Mouse (Mus musculus) gastrocnemius, postnatal 4 days (tissue): ENCODE measurements around the gene Gm20388. TPM values are rescaled to one million over a fixed set of nuclear protein-coding genes. Genes with fewer than 3 reads are reported as not detected.
A peak's percentile ranks its signal among the peaks of the same experiment; 100 is the strongest.

Source experiments
- DNase-seq, 2 experiments: peaks; one replicate each; pipeline ENCODE4 v3.0.0; 2021 to 2022; ENCODE audit warnings: low spot score in 2 of 2, mixed read lengths in 2 of 2
- total RNA-seq, 2 experiments: library from RNA; stranded (reverse); gene quantifications; 2 replicates each; pipeline ENCODE4 v1.2.3; 2021

Gene Gm20388
- total RNA-seq, 2 experiments from 2014 or later = 12.8 to 22.8 TPM

DNA sequence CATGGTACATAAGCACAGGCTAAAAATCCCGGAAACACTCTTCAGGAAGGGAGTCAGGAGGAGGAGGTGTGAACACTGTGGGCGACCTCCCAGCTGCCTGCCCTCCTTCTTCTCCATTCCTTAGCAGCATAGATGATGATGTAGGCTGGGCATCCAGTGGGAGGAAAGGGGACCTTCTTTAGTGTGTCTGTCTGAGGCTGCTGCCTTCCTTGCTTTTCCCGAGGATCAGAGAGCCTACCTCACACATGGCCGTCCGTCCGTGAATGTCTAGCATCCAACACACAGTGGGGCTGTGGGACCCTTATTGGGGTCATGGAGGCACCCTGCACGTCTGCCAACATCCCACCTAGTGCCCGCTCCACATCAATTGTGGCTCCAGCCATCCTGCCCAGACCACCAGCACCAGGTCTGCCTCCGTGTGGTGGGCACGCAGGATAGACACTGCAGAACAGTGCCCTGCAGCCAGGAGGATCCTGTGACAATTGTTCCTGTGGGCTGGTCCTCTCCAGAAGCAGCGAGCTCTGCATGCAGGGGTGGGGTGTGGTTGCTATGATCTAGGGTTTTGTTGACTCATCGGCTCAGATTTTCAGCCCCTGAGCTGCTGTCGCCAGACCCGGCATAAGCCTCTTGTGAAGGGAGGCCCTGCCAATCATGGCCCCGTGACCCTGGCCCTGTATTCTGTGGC lies 2174.2 kb downstream of the Gm20388 start:
- no peak for DNase-seq

DNA sequence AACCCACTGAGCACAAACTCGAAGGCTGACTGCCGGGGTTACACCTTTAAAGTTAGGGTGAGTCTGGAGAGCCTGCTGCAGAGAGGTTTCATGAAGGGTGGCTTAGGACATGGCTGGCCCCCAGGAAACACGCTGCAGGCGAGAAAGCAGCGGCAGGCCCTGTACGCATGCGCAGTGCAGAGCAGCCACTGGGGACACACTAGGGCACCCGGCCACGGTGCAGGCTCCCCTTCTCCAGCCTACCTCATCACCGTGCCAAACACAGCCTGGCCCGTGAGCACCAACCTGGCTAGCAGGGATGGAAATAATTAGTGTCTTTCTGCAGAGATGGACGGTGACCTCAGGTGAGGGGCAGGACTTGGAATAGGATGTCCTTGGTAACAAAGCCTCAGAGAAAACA lies 2175.4 kb downstream of the Gm20388 start:
- no peak for DNase-seq

DNA sequence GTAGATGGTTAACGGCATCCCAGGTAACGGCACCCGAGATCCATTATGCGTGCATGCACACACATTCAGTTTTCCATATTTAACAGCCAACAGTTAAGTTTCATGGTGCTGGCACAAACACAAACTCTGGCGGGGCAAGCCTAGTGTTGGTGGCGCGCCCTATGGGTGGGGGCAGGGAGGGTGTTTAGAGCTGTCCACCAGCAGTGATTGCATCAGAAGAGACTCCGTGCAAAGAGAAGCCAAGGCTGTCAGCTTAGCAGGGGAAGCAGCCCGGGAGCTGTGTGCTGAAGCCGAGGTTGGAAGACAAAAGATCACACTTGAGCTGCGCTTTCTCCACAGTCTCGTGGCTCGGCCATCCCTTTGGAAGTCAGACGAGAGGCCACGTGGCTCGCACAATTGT lies 2178.0 kb downstream of the Gm20388 start:
- no peak for DNase-seq

DNA sequence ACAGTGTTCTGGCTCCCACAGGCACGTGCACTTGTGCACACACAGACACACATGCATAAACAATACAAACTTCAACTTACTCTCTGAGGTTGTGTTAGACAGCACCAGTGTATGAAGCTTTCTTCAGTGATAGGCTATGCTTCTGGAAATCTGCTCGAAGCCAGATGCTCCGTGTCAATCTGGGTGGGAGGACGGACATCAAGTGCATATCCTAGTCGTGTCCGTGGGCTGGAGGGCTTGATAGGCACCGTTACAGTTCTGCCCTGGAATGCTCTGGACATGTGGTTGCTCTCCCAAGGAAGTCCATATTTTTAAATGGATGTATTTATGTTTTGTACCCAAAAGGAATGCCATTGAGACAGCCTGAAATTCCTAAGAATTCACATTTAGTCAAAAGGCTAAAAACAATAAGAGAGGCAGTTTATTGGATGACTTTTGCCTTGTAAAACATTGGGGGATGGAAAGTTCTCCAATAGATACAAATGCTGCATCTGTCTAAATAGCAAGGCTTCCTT lies 2178.6 kb downstream of the Gm20388 start:
- DNase-seq = no peak

DNA sequence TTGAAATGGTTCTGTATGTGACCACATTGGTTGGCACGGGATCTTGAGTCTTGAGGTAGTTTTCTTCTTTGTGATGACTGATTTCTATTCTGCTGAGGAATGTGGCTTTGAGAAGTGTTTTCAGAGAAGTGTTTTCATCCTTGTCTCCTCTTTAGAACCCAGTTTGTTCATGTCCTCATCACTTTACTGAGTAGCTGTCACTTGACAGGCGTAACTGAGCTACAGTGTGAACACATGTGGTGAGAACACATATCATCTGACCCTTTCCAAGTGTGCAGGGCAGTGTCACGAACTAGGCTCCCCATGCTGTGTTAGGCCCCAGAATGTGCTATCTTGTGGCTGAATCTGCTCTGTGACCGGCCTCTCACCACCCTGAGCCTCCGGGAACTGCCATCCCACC lies 2181.8 kb downstream of the Gm20388 start:
- DNase-seq = no peak

DNA sequence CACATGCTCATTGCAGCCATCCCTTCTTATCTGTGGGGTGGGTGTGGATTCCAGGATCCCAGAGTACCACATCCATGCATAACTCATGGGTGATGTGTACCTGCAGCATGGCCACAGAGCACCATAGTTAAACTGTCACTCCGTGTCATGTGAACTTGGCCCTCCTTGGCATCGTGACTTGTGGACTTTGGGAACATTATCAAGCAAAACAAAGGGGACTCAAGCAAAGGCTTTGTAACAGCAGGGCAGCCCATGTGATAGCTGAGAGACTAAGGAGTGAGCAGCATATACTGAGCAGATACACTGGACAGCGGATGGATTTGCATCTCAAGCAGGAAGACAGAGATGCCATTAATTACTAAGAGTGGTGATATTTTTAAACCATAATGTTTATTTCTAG lies 2188.1 kb downstream of the Gm20388 start:
- no peak for DNase-seq

DNA sequence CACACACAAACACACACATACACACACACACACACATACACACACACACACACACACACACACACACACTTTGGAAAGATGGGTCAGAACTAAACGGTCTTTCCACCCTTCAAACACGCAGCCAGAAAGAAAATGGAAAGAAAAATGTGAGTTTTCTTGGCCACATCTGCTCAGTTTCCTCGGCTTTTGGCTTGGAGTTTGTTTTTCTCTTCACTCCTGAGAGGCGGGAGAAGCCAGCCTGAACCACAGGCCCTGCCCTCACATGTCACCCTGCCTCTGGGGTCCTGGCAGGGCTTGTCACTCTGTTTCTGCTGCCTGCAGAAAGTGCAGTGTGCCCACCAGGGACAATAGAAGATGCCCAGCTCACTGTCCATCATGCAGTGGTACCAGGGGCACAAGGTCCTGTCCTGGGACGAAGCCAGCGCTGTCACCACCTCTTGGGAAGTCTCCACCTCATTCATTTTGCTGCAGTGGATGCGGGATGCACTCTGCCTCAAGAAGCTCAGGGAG lies 2189.1 kb downstream of the Gm20388 start:
- DNase-seq = peak in 1 of 2 experiments; percentile 38

DNA sequence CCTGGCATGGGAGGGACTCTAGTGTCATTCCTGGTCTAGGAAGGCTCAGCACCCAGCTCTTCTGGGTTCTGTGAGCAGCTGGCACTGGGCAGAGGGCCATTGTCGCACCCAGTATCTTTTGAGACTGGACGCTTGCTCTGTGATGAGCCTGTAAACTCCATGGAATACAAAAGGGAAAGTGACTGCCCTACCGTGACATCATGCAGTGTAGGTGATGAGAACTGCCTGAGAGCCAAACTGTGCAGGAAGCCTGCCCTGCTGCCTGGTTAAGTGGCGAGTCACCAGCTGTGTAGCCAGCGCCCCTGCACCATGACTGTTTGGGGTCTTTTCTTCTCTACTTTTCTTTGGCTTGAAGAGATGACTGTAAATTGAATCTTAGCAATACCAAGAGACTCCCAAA lies 2191.2 kb downstream of the Gm20388 start:
- no peak for DNase-seq

DNA sequence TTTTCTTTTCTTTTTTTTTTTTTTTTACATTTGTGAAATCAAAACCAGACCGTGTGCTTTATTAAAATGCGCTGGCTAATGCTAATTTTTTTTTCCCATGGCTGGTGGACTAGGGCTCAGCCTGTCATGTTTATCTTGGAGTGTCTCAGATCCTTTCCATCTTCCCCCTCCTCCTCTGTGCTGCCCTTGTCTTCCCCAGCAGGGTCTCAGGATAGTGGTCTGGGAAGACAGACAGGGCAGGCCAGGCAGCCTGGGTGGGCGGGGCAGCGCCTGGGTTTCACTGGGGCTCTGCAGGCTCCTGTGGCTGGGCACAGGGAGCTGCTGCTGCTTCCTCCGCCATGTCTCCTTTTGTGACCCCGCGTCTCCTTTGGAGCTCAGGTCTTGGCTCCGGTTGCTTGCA lies 2191.6 kb downstream of the Gm20388 start:
- DNase-seq = no peak

DNA sequence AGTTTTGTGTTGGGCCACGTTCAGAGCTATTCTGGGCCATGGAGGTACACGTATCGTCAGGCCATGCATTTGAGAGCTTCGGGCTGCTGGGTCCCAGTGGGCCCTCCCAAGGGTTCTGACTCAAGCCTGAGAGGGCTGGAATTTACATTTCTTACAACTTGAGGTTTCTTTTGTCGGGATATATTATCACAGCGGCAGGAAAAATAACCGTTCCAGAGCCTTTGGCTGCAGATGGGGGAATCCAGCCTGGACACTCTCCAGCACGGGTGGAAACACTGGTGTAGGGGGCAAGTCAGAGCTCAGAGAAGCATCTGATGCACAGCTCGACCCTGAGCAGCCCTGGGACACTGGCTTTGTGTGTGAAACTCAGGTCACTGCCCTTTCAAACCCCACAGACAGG lies 2192.6 kb downstream of the Gm20388 start:
- DNase-seq = peak in 1 of 2 experiments; percentile 33

DNA sequence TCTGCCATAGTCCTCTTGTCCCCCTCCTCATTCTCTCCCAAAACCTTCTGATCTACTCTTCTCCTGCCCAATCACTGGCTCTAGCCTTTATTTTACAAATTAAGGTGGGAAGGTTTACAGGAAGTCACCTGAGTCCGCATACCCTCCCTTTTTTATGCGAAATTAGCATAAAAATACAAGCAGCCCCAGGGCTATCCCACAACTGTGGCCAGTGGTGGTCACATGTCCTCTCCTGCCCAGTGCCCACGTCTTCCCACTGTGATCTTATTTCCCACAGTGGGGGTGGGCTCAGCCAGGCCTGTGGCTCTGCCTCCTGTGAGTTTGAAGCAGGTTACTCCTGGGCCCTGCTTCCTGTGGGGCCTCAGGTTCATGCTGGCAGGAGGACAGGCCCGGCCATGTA lies 2194.0 kb downstream of the Gm20388 start:
- no peak for DNase-seq

DNA sequence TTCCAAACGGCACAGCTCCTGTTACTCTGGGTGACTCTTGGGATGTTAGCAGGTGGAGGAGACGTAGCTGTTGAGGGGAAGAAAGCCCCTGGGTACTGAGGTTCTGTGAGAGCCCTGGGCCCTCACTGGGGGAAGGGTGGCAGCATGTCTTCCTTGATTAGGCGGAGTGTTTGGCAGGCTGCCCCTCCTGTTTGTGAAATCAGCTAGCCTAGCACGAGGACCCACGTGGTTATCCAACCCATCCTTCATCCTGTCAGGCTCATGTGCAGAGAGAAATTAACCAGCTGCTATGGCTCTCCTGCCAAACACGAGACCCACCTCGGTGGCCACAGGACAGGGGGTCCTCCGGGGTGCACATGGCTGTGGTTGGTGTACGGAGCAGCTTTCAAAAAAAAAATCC lies 2195.6 kb downstream of the Gm20388 start:
- no peak for DNase-seq

DNA sequence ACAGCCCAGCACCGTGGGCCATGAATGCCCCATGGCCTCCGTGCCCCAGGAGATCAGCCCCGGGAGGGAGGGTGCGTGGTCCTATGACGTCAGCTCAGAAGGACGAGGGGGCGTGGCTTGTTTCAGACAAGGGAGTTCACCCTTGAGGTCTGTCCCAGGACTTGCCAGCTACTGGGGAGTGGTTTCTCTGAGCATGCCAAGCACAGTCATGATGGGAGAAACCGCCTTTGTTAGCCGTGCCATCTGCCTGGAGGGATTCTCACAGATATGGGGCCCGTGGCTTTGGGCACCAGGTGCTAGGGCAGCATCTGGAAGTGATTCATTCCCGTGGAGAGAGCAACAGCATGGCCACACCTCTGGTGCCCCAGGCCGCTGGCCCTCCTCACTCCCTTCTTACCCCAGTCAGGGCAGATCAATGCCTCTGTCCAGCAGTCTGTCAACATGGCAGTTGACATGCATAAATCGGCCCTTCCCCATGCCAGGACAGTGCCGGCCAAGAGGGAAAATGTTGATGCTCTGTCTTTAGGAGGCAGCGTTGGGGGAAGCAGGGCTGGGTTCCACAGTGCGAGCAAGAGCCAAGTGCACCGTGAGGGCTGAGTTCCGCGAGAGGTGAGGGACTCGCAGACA lies 2199.7 kb downstream of the Gm20388 start:
- DNase-seq = no peak

DNA sequence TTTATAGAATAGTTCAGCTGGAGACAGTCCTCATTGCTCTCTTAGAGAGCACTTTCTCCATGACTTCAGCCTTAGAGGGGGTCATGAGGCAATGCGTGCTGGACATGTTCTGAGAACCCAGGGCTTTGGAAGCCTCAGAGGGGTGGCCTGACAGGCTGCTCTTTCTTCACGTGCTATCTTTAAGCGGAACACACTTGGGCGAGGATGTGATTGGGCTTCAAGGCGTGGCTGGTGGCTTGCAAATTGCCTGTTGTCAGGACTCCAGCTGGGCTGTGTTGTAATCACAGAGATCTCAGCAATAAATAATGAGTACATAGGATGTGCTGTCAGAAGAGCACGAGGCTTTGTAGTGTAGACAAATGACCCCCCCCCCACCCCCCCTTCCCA lies 2200.2 kb downstream of the Gm20388 start:
- DNase-seq = no peak

DNA sequence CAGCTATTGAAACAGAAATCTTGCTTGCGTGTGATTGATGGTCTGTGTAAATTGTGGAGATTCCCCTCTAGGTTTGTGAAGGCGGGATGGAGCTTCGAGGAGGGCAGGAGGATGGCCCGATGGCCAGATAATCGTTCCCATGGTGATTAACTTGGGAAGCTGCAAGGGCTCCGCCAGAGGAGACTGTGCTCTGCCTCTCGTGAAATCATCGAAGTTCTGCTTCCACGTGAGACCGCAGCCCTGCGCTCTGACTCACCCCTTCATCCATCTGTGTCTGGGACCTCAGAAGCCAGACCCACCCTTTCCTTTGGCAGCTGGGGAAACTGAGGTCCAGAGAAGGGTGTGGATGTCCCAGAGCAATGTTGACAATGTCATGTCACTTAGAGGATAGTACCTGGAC lies 2201.1 kb downstream of the Gm20388 start:
- DNase-seq = no peak

DNA sequence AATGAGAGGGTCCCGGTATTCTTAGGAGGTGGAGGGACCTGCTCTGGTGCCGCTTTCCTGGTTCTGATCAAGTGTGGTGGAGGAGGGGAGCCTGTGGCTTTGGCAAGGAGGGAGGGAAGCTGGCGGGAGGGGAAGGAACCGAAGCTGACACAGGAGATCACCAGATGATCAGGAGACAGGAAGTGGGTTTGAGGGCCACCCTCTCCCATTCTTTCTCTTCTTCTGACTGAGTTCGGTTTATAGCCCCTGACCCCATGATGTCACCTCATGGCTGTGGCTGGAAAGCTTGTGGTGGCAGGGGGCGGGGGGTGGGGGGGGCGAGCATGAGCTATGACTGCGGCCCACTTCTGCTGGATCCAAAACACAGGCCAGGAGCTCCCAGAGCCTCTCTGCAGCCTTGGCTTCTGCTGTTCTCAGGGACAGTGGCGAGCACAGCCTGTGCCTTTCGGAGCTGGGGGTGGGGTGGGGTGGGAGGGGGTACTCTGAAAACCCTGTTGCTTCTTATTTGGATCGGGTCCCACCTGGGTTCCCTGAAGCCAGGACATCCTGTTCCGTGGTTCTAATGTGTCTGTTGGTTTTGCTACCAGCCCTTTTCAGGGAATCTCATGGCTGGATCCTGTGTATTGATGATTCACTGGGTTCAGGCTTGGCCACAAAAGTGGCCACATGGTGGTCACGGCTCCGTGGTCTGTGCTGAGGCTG lies 2201.8 kb downstream of the Gm20388 start:
- no peak for DNase-seq

DNA sequence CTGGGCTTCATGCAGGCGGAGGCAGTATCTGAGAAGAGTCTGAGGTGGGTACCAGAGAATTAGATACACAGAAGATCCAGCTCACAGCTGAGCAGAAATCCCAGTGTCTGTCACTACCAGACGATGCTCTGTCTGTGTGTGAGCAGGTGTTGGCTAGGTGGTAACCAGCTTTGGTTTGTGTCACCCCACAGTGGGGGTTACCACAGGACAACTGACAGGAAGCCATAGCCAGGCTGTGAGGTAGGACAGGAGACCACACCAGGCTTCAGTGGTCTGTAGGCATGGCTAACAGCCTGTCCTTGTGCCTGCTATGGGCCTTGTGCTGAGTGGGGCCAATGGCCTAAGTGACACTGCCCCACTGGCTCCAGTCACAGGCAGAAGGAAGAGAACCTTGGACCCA lies 2204.2 kb downstream of the Gm20388 start:
- DNase-seq = no peak

DNA sequence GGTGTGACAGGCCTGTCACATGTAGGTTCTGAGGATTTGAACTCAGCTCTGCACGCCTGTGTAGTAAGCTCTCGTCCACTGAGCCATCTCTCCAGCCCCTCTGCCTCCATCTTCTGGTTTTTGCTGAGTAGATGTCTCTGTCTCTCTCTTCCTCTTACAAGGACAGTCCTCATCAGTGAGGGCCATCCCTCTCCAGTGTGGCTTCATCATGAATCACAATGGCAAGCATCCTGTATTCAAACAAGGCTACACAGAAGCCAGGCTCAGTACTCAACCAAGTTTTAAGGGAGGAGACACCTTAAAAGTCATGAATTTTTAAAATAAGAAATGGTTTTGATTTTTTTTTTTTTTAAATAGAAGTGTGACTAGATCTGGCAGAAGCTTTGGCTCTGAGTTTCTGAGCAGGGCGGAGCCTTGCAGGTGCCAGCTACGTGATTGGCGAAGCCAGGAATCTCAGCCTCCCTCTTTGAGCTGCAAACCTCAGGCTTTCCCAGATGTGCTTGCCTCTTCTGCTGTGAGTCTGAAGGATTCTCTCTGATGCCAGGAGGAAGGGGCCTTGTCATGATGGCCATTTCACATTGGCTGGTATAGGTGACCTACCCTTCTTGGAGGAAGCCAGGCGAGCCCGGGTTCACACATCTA lies 2206.2 kb downstream of the Gm20388 start:
- no peak for DNase-seq

DNA sequence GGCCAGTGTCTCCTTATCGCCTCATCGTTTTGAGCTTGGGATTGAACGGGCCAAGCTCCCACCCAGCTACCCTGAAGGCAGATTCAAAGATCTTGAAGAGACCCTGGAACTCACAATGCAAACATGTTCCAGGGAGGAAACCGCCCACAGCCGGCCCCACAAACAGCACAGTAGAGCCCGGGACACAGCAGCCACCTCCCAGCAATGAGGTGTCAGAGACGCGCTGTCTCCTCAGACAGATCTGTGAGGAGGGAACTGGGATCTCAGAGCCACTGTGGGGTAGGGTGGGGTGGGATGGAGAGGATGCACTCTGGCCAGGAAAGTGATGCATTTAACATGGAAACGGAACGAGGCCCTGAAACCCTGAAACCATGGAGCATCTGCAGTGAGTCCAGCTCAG lies 2207.5 kb downstream of the Gm20388 start:
- no peak for DNase-seq

DNA sequence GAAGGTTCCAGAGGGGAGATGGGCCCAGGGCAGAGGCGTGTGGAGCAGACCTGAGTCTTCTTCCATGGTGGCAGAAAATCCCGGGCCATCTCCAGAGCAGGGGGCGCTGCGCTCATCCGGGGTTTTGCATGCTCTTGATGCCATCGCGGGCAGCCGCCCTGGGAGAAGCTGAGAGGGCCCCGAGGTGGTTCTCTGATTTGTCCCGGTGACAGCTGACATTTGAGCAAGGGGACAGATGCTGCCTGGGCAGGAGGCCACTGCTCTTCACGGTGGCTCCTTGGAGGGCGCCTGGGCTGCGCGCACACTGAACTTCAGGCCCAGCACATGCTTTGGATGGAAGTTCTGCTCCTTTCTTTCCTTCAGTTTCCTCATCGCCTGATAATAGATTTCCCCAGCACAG lies 2207.9 kb downstream of the Gm20388 start:
- DNase-seq = peak in 1 of 2 experiments; percentile 63

DNA sequence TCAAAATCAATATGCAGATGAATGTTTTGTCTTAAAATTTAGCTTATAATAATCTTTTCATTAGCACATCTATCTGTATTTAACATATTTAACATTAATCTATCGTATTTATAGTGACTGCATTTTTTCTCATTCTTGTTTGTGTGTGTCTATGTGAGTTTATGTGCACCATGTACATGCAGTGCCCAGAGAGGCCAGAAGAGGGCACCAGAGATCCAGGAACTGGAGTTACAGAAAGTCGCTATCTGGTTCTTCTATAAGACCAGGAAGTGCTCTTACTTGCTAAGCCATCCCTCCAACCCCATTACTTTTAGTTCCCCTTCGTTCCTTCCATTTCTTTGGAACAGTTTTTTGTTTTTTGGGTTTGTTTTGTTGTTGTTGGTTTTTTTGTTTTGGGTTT lies 2213.7 kb downstream of the Gm20388 start:
- no peak for DNase-seq

DNA sequence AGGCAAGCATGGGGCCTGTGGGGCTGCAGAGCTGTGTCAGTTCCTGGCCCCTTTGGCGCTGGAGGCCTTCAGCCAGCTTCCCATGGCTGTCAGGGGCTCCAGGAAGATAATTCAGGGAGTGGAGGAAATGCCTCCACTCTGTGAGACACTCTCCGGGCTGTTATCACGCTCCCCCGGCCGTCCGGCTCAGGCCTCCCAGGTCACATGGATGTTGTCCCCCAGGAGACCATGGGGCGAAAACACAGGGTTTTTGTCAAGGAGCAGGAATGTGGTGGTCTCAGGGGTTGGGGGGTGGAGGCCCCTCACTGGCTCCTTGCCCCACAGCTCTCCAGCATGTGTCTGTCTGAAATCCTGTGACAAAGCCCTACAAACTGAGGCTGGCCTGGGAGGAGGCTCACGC lies 2216.0 kb downstream of the Gm20388 start:
- no peak for DNase-seq
